In the genomic region with DNA sequence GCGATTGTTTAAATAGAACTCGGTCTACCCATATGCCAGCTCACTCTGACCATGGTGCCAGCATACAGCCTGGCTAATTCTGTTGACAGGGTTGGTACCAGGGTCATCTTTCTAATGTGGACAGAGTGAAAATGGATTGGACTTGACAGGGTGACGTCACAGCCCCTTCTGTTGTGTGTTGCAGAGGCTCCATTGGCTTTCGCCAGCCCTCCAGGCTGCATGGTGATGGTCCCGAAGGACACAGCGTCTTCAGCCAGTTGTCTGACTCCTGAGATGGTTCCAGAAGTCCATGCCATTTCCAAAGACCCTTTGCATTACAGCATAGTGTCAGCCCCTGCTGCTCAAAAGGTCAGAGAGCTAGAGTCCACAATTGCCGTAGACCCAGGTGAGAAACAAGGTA, we compare ENCODE assay signal across 26 mouse cellular contexts.
"Had no signal": no experiment of that assay in that cellular context is flagged by ENCODE, and none has a peak within 500 bp of the region (broad histone marks: within the 10 kb centered on the region; RNA-seq: fewer than 3 reads in every experiment).

No protein-coding gene starts in this region.

- H3K4me2 ChIP-seq: heart, embryonic 12.5 days; hindbrain, embryonic 12.5 days; hindbrain, embryonic 14.5 days; intestine, embryonic 15.5 days; limb, embryonic 12.5 days; liver, embryonic 11.5 days; liver, embryonic 13.5 days; liver, embryonic 15.5 days had no signal

- ATAC-seq: hindbrain, embryonic 16.5 days; inflammation-experienced regulatory T-cells, adult 6 months; intestine, embryonic 15.5 days; intestine, postnatal 0 days had no signal

- H3K27me3 ChIP-seq: heart, embryonic 12.5 days; hindbrain, embryonic 12.5 days; intestine, embryonic 15.5 days; limb, embryonic 12.5 days; liver, embryonic 13.5 days had no signal

- H3K9ac ChIP-seq: heart, embryonic 12.5 days; hindbrain, embryonic 12.5 days; hindbrain, embryonic 14.5 days; intestine, embryonic 15.5 days; limb, embryonic 12.5 days; liver, embryonic 13.5 days; liver, embryonic 15.5 days had no signal

- H3K4me3 ChIP-seq: gastrocnemius, adult 2 months; heart, adult 2 months; heart, embryonic 12.5 days; hindbrain, embryonic 10.5 days; hindbrain, embryonic 12.5 days; intestine, embryonic 15.5 days; layer of hippocampus, adult 2 months; left cerebral cortex, adult 2 months; limb, embryonic 10.5 days; limb, embryonic 12.5 days; liver, embryonic 13.5 days; liver, embryonic 15.5 days had no signal

- H3K9me3 ChIP-seq: heart, embryonic 12.5 days; hindbrain, embryonic 10.5 days; hindbrain, embryonic 12.5 days; intestine, embryonic 15.5 days; limb, embryonic 10.5 days; limb, embryonic 12.5 days; liver, embryonic 13.5 days; liver, embryonic 15.5 days had no signal

- H3K4me1 ChIP-seq: intestine, embryonic 15.5 days; limb, embryonic 10.5 days; limb, embryonic 12.5 days; liver, embryonic 13.5 days; liver, embryonic 15.5 days had no signal

- DNase-seq: gastrocnemius, adult 2 months; gastrocnemius, postnatal 14 days; heart, adult 2 months; heart, postnatal 14 days; heart, postnatal 4 days; kidney, adult 18-20 months; kidney, adult 8-10 months; kidney, postnatal 10 days; kidney, postnatal 25 days; kidney, postnatal 4 days; liver; liver, embryonic 13.5 days had no signal

- H3K36me3 ChIP-seq: heart, embryonic 12.5 days; hindbrain, embryonic 10.5 days; hindbrain, embryonic 12.5 days; intestine, embryonic 15.5 days; limb, embryonic 10.5 days; limb, embryonic 12.5 days; liver, embryonic 13.5 days; liver, embryonic 15.5 days had no signal

- H3K27ac ChIP-seq: gastrocnemius, adult 2 months; heart, adult 2 months; hindbrain, embryonic 10.5 days; hindbrain, embryonic 12.5 days; hindbrain, embryonic 14.5 days; intestine, embryonic 15.5 days; layer of hippocampus, adult 2 months; left cerebral cortex, adult 2 months; limb, embryonic 10.5 days; limb, embryonic 12.5 days; liver, embryonic 13.5 days; liver, embryonic 15.5 days had no signal
